Mouse (Mus musculus) 416B (cell line): ENCODE measurements around the gene Fbxw9.

Source experiments
- DNase-seq: peaks from one replicate; pipeline ENCODE4 v3.0.0; 2011; ENCODE audit warnings: low read depth

Fbxw9 gene

DNA sequence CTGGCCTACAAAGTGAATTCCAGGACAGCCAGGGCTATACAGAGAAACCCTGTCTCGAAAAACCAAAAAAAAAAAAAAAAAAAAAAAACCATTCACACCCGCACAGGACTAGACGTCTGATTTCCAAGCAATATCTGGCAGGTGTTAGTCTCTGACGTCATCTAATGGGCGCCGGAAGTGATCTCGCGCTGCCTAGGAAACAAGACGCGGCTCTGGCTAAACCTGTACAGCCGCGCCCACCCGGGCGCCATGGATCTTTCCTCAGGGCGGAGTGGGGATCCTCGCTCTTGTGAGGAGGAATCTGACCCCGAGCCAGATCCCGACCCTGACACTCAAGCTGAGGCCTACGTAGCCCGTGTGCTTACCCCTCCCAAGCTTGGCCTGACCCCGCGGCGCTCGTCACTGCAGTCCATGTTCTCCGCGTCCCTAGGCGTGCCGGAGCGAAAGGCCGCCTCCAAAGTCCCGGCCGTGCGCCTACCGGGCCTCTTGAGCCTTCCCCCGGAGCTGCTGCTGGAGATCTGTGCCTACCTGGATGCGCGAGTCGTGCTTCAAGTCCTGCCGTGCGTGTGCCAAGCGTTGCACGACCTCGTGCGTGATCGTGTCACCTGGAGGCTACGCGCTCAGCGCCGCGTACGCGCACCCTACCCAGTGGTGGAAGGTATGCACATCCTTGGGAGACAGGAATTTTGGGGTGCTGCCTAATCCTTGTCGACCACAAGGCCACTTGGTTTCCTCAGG, at the start of gene Fbxw9:
TSS of gene Fbxw9 (plus strand) at position 177 of the 738 bp plus-strand sequence.
- peak; percentile 93 for DNase-seq

GRCm38 (mm10) chr8:85011242-85011641, 48.6 kb upstream of the Fbxw9 start:
- DNase-seq: no peak

DNA sequence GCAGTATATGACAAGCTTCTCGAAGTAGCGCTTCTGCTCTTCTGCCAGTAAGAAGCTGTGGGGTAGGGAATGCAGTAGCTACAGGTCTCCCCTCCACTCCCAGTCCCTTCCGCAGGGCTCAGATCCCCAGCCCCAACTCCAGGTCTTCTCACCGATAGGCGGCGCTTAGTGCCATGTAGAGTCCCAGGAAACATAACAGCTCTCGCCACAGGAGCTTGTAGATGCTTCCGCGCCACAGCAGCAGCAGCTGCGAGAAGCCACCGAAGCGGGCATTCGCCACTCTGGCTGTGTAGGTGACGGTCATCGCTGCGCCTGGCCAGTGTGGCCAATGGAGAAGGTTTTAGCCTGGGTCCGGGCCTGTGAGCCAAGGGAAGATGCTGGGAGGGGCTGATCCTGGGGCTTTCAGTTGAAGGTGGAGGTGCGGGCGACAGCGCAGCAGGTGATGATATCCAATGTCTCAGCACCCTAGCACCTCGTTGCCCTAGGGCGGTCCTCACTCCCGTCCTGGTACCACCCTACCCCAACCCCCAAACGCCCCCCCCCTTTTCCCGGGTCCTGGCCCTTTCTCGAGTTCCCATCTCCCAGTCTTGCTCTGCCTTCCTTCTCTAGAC, 46.5 kb upstream of the Fbxw9 start:
- no peak for DNase-seq

DNA sequence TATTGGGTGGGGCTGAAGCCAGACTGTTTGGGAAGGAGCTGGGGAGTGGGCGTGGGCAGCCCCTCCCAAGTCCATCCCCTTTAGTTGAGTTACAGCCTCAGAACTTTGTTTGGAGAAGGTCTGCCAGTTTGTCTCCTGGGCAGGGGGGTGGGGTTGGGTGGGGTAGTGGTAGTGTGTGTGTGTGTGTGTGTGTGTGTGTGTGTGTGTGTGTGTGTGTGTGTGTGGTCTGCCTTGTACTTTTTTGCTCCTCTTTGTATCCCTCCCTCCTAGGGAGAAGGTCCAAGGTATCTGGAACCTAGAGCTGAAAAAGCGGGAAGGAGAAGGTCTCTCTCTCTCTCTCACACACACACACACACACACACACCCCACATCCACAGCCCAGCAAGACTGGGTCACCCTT, 45.4 kb upstream of the Fbxw9 start, which contains the start of gene Best2:
TSS of gene Best2 (minus strand) at position 101 of the 400 bp plus-strand sequence.
- DNase-seq: no peak

DNA sequence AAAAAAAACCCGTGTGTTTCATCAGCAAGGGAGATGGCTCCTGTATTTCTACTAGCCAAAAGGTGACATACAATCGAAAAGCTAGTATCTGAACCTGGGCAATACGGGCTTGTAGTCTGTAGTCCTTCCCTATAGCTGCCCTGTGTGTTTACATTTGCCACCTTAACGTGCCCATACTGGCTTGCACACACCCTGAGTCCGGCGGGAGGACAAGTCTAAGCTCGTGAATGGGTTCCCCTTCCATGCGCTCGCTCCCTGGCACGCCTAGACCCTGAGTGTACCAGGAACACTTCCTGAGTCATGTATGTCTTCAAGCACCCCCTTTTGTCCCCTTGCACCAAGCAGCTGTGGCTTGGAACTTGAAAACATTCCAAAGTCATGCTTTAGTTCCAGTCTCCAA, 43.1 kb upstream of the Fbxw9 start:
- DNase-seq: no peak

DNA sequence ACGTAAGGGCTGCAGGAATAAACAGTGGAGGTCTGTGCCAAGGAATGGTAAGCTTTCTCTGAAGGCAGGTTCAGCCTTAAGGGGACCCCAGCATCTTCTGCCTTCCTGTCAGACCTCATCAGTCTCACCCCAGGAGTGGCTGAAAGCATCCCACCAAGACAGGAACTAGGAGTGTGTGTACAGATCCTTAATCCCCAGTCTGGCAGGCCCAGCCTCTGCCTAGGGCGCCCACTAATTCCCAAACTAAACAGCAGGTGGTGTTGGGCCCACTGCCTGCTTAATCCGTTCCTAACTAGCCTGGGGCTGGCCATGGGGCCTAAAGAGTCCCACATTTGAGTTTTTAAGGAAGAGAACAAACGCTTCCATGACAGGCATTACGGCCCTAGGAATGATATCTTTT, 42.6 kb upstream of the Fbxw9 start:
- DNase-seq: no peak

DNA sequence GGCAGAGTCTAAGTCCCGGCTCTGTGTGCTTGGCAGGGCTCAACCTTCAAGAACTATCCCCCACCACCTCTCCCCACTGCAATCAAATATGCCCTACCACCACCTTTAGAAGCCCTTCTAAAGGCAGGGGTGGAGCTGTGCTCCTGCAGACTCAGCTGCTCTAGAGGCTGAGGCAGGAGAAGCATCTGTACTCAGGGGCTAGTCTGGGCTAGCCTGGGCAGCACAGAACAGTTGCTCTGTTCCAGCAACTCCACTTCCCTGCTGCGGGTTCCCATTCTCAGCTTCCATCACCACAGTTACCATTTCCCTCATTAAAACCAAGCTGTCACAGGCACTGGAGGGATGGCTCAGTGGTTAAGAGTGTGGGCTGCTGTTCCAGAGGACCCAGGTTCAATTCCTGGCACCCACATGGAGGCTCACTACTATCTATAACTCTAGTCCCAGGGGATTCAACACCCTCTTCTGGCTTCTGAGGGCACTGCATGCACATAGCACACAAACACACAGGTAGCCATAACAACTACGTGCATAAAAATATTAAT, 38.3 kb upstream of the Fbxw9 start:
- DNase-seq: no peak

GRCm38 (mm10) chr8:85023846-85024245, 36.0 kb upstream of the Fbxw9 start:
- no peak for DNase-seq

- DNase-seq: peak; percentile 98
These were observed 34.5 kb upstream of the Fbxw9 start, which contains the start of gene Asna1 for GRCm38 (mm10) chr8:85025098-85025932. Gene Asna1 (minus strand): TSS chr8:85025281.

- peak; percentile 97 for DNase-seq
These were observed 33.0 kb upstream of the Fbxw9 start, which contains the start of gene Trir for GRCm38 (mm10) chr8:85026670-85027515. Gene Trir (plus strand): TSS chr8:85026823.

DNA sequence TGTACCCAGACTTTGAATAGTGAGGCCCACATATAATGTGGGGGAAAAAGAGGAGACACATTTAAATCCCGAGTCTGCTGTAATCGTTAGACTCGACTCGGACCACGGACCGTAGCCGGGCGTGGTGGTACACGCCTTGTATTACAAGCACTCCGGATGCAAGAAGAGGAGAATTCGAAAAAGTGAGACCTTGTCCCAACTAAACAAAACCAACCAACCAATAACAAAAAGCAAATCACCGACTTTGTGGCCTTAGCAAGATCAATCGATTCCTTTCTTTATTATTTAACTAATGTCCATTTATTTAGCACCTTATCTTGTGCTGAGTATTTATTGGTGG, 32.4 kb upstream of the Fbxw9 start:
- peak; percentile 34 for DNase-seq

- peak; percentile 44 for DNase-seq
These were observed 31.9 kb upstream of the Fbxw9 start for GRCm38 (mm10) chr8:85027922-85028321.

DNA sequence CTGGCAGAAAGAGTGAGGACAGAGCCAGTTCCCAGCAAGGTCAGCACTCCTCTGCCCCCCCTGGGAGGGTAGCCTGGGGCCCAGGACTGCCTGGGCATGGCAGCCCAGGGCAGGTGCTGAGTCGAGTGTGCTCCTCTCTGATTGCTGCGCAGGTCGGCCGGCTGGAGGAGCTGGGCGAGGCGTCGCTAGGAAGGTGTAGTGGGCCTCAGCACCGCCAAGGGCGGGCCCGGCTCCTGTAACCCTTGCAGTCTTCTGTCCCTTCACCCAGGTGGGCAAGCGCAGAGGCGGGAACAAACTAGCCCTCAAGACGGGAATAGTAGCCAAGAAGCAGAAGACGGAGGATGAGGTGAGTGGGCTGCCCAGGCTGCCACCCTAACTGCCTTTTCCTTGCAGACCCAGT, 30.6 kb upstream of the Fbxw9 start:
- DNase-seq: no peak

DNA sequence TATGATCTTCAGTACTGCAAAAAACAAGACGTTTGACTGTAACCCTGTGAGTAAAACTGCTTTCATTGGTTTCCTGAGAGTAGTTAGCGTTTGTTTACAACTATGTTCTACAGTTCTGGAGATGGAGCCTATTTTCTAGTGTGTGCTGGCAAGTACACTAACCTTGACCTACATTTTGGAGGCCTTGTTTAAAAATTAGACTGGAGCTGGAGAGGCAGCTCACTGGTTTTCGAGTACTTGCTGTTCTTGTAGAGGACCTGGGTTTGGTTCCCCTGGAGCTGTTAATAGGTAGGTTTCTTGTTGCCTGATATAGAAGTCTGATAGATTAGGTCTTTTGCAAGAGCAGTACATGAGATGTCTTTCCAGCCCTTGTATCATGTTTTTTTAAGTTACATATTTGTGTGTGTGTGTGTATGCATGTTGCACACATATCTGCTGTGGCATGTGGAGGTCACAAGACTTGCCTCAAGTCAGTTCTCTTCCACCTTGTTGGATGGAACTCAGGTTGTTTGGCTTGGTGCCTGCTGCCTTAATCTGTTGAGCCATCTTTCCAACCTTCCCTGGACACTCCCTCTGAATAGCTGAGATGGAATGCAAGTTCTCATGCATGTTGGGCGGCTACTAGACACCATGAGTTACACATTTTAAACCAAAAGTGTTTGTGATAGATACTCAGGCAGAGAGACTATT, 27.1 kb upstream of the Fbxw9 start:
- no peak for DNase-seq

- DNase-seq: no peak
These were observed 26.0 kb upstream of the Fbxw9 start for GRCm38 (mm10) chr8:85033867-85034266.

DNA sequence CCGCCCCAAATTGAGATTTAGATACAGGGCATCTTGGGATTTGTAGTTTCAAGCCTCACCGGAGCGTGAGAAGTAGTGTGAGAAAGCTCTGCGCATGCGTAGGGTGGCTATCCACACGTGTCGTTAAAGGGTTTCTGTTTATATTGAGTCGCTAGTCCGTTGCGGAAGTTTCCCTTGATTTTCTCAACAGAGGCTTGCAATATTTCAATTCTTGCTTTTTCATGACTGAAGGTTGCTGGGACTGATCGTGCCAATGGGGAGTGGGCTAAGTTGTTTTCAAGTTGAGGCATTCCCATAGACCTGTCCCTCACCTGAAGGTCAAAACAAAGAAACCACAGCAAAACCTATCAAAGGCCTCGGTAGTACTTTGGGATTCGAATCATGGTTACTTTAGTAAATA, 25.1 kb upstream of the Fbxw9 start:
- no peak for DNase-seq

DNA sequence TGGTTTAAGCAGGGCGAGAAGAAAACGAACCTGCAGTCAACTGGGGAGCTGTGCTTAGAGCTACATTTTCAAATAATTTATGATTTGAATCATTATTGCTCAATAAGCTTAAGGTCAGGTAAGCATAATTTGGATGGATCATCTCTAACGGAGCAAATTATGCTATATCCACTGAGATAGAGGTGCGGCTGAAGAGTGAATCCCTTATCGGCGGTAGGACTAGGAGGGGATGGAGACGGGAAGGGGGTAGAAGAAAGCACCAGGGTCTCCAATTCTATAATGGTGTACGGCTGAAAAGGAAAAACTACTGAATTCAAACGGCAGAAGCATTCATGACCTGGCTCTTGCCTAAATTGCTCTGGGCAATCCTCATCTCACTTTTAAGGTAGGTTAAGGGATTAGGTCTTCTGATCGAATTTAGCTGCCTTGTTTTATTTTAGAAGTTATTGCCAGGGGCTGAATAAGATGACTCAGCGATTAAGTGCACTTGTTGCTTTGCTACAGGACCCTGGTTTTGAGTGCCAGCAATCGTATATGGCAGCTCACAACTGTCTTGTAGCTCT, 24.6 kb upstream of the Fbxw9 start:
- DNase-seq: no peak

DNA sequence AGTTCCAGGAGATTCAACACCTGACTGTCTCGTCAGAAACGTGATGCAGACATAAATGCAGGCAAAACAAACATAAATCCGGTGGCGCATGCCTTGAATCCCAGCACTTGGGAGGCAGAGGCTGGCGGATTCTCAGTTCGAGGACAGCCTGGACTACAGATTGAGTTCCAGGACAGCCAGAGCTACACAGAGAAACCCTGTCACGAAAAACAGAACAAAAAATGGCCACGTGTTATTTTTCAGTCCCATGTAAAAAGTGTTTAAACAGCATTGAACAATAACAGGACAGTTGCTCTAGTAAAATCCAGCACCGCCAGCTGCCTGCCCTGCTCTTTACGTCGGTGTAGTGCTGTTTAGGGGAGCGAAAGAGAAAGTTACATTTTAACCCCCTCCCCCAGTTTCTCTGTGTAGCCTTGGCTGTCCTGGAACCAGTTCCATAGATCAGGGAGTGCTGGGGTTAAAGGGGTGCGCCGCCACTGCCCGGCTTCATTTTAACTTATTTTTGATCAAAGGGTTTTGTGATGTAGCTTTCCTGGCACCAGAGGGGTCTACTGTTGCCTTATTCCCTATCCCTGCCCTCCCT, 24.0 kb upstream of the Fbxw9 start:
- peak; percentile 68 for DNase-seq

- no peak for DNase-seq
These were observed 23.5 kb upstream of the Fbxw9 start for GRCm38 (mm10) chr8:85036381-85036717.

GRCm38 (mm10) chr8:85036718-85037365, 23.0 kb upstream of the Fbxw9 start, which contains the start of gene Tnpo2:
Gene Tnpo2 (plus strand): TSS chr8:85036915.
- DNase-seq: peak; percentile 99
